Mouse (Mus musculus) E14TG2a.4 (cell line): ENCODE measurements around the gene Tmem107.

ENCODE experiments used
- CTCF ChIP-seq: conservative IDR thresholded peaks from 2 replicates; pipeline ENCODE4 v1.5.1; 2014; ENCODE audit warnings: low read length
- POU5F1 ChIP-seq: IDR thresholded peaks from 2 replicates; pipeline ENCODE4 v1.6.1; 2014; ENCODE audit warnings: low read length, borderline replicate concordance

DNA sequence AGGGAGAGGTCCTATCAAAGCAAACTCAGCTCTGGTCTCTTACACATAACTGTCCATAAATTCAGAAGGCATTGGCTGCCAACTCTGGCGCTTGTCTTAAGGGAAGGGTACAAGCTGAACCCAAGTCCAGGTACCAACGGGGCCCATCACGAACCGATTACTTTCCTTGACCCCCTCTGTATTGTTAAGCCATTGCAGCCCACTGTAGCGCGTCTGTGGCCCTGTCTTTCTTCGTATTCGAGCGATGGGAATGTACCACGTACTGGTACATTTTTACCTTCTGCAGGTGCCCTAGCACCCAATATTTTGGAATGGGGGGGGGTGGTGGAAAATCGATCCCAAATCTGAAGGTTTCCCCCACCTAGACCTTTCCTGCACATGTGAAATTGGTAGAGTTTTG, 1.6 kb downstream of the Tmem107 start:
- TF ChIP-seq CTCF (no peak), POU5F1 (no peak)
